Mouse (Mus musculus) layer of hippocampus, adult 8-10 months (tissue): ENCODE data around the gene Epb41l2. TPM values are rescaled to one million over a fixed set of nuclear protein-coding genes. Genes with fewer than 3 reads are reported as not detected.

Source experiments
- DNase-seq, 2 experiments: peaks; one replicate each; pipeline ENCODE4 v3.0.0; 2022; ENCODE audit warnings: low spot score in 2 of 2
- total RNA-seq, 4 experiments: library from RNA; stranded (reverse); gene quantifications; 2 replicates each; pipeline ENCODE4 v1.2.4; 2022

The Epb41l2 gene
- total RNA-seq, 4 experiments from 2014 or later: 75.9 to 120 (median 95.5) TPM

GRCm38 (mm10) chr10:25571319-25572240 is 212.0 kb downstream of the Epb41l2 start:
- no peak for DNase-seq

Other genes with a start within 250 kb of the Epb41l2 start
- gene Akap7, start 51.9 kb upstream of the Epb41l2 start, total RNA-seq: 10 to 100 TPM; 49.6 to 57.7 (median 53.5) TPM
- gene Smlr1, start 176.5 kb downstream of the Epb41l2 start, total RNA-seq: not detected